Mouse (Mus musculus): ENCODE results near the gene Poc1a.

Gene Poc1a

DNA sequence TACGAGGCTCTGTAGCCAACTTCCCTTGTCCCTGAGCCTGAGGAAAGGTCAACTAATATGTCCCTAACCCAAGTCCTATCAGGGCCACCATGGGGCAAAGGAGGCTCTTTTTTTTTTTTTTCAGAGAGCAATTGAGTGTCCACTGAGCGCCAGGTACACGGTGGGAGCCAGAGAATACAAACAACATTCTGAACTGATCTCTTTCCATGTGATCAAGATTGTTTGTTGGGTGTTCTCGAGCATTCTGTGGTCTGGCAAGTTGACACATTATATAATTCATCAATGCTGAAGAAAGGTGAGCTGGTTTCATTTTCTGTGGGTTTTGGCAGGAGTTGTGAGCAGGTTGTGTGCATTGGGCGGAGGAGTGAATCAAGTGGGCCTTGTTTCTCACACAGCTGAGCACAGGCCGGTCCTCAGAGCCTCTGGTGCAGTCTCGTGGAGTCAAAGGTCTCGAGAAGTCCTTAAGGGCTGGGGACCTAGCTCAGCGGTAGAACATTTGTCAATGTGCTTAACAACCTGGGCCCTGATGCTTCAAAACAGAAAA lies 17.4 kb upstream of the Poc1a start:
- DNase-seq (ENCODE audit: extremely low read depth, insufficient read length, low spot score), result no peak

DNA sequence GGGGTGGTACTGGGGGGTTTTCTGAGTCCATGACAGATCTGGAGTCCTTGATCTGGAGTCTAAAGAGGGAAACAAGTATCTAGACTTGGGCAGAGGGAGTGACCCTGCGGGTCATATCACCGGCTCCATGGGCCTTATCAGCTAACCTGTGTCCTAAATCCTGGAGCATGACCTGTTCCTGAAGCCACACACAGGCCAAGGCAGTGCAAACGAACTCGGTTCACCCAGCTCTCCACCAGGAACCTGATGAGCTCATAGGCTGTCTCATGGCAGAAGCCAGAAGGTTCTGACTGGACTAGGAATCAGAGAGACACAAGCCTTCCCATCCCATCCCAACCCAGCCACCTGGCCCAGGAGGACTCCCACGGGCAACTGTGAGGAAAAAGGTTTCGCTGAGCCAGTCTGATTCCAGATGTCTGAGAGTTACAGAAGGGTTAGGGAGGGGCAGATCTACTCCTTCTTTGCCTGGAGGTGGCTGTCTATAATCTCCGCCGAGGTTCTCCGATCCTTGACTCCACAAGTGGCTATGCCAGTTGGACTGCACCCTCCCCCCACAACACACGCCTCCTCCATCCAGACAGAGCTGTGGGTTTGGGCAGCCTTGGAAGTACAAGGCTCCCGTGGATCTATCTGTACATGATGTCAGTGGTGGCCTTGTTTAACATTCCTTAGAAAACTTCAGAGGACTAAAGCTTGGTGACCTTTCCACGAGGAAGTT lies 15.3 kb upstream of the Poc1a start:
- no peak for DNase-seq (ENCODE audit: extremely low read depth, insufficient read length, low spot score)

DNA sequence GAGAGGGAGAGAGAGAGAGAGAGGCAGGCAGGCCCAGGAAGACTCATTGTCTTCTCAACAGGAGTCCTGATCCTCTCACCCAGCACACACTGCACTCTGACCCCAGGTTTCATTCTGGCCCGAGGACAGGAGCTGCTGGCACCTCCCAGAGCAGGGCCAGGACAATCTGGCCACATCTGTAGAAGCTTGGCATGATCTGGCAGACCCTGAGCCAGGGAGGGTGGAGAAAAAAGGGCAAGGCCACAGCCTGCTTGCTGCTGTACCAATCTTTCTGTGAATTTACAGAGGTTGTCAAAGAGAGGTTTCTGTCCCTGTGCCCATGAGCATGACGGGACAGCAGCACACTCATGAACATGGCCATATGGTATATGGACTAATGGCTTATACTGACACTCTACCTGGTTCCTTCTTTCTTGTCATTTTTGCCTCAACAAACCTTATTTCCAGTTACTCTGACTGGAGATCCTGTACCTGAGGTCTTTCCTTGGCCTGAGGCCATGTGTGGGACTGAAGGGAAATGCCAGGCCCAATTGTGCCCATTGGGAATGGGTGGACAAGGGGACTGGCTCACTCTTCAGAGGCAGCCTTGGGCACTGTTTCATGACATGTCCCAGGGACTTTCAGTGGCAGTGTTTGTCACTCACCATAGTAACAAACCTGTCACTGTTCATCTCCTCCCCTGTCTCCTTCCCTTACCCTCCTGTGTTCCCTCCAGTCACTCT lies 13.8 kb upstream of the Poc1a start:
- DNase-seq (ENCODE audit: extremely low read depth, insufficient read length, low spot score), result no peak

- no peak for DNase-seq (ENCODE audit: extremely low read depth, insufficient read length, low spot score)
Measured at GRCm38 (mm10) chr9:106268421-106268820, 12.4 kb upstream of the Poc1a start.

DNA sequence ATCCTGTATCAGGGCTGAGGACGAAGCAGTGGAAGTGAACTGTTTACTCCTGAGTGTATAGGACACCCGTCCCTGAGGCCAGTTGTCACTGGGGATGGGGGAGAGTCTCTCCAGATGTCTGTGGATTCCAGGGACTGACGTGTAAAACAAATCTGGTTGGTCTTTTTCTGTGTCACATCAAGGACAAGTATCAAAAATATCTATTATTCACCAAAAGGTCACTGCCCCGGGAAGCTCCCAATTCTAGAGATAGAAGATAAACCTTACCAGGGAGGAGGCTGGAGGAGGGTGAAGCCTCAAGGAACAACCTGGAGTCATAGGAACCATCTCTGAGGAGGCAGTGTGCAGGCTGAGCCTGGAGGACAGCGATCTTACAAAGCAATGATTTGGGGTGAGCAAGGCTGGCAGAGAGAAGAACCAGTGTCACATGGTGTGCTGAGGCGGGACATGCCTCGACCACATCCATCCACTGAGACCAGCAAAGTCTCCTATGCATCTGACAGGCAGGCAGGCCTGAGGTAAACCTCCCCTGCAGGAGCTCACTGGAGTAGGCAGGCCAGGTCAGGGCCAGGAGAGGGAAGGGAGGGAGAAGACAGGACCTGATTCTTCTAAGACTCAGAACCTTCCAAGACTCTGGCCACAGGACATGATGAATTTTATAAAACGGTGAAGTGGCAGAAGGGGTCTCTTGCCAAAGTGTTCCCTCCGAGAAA lies 11.6 kb upstream of the Poc1a start:
- no peak for DNase-seq (ENCODE audit: extremely low read depth, insufficient read length, low spot score)

DNA sequence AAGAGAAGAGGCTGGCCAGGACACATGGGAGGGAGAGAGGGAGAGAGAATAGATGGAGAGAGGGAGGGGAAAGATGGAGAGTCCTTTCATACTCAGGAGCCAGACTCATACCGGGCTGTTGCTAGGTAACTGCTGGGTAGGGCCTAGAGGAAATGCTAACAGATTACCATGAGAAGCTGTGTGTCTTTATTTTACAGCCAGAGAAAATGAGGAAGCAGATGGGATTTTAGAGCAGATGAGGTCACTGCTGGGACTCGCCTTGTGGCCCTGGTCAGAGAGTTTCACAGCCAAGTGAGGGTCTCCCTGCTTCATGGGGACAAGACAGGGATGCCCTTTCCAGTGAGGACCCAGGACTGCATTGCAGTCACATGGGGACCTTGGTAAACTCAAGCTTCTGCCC lies 11.0 kb upstream of the Poc1a start:
- DNase-seq (ENCODE audit: extremely low read depth, insufficient read length, low spot score), result no peak

DNA sequence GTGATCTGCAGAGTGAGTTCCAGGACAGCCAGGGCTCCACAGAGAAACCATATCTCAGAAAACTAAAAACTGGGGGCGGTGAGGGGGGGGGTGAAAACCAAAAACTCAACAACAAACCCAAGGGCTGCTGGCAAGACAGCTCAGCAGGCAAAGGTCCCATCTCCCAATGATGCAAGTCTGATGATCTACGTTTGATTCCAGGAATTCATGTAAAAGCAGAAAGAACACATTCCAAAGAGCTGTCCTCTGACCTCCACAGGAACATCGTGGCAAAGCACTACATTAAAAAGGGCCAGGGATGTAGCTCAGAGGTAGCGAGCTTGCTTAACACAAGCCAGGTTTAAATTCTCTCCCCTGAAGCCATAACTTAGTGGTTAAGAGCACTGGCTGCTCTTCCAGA lies 10.2 kb upstream of the Poc1a start:
- no peak for DNase-seq (ENCODE audit: extremely low read depth, insufficient read length, low spot score)

DNA sequence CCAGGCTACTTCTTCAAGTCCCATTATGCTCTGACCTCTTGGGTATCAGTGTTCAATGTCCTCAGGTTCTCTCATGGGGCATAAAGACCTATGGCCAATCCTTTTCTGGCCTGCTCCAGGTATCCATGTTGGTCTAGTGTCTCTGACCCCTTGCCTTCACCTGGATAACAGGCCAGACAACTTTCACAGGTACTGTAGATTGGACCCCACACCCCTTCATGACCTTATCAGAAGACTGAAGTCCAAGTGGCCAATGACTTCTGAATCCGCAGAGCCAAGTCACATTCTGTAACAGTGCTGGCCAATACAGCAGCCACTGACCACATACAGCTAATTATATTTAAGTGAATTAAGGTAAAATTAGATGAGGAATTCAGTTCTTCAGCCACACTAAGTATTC lies 8.6 kb upstream of the Poc1a start:
- no peak for DNase-seq (ENCODE audit: extremely low read depth, insufficient read length, low spot score)

DNA sequence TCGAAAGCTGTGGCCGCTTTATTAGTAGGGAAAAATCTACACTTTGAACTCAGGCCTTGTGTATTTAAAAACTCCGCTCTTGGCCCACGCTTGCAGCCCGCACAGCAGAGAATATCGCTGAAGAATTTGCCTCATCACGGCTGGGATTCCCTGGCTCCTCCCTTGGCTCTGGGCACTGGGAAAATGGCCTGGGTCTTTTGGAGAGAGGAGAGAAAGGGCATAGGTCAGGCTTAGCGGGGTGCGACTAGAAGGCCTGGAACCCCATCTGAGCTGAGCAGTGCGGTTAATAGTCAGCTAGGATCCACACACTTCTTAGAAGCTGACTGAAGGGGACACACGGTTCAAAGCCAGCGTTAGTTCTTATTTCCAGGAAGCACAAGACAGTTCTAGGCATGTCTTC lies 7.6 kb upstream of the Poc1a start:
- DNase-seq (ENCODE audit: extremely low read depth, insufficient read length, low spot score), result no peak

DNA sequence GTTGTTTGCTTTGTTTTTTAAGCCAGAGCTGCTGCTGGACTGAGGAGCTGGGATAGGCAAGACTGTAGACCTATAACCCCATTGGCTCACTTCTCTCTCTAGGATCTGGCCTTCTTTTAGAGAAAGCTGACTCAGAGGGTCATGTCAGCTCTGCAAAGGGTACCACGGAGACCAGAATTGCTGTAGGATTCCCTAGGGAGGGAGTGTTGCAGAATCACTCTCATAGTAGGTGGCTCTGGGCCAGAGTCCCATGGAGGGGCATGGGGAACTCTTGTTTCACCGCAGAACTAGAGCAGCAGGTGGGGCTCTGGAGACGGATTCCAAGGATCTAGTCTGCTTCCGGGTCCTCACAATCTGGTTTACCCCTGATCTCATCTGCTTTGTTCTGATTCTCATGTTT lies 7.1 kb upstream of the Poc1a start:
- no peak for DNase-seq (ENCODE audit: extremely low read depth, insufficient read length, low spot score)

- no peak for DNase-seq (ENCODE audit: extremely low read depth, insufficient read length, low spot score)
Measured at GRCm38 (mm10) chr9:106274652-106275180, 6.1 kb upstream of the Poc1a start.

- no peak for DNase-seq (ENCODE audit: extremely low read depth, insufficient read length, low spot score)
Measured at GRCm38 (mm10) chr9:106275806-106276205, 5.1 kb upstream of the Poc1a start.

- DNase-seq (ENCODE audit: extremely low read depth, insufficient read length, low spot score), result no peak
Measured at GRCm38 (mm10) chr9:106280386-106280785, 475 bp upstream of the Poc1a start.

- no peak for DNase-seq (ENCODE audit: extremely low read depth, insufficient read length, low spot score)
Measured at GRCm38 (mm10) chr9:106282024-106282423, 1.2 kb downstream of the Poc1a start.

DNA sequence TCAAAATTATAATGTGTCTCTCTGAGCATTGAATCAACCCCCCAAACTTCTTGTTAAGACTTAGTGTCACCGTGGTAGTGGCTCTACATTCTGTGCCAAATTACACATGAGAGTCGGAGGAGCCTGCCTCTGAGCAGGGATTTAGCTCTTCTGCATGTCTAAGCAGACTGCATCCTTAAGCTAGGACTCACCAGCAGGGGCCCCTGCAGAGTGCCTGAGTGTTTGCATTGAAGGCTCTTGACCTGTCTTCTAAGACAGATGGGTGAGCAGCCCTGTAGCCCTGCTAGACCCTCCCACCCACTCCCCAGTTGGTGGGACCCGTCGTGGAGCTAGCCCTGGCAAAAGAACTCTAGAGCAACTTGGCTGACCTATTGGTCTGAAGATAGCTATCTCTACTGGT lies 6.3 kb downstream of the Poc1a start:
- no peak for DNase-seq (ENCODE audit: extremely low read depth, insufficient read length, low spot score)

GRCm38 (mm10) chr9:106288864-106289263 lies 8.0 kb downstream of the Poc1a start:
- peak; percentile 30 for DNase-seq (ENCODE audit: extremely low read depth, insufficient read length, low spot score)

DNA sequence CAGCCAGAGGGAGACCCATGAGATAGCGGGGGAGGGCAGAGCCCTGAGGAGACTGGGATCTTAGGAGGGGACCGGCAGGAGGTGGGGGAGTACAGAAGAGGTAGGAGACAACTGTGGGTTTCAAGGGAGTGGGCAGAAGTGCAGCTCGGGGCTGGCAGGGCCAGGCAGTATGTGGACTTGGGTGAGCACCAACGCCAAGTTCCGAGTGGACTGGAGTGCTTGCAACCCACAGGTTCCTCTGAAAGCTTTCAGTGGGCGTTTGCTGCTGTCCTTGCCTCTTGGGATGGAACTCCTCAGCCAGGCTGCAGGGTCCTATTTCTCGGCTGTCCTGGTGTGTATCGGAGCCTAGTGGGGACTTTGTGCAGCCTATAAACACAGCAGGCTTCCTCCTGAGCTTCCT lies 9.0 kb downstream of the Poc1a start:
- DNase-seq (ENCODE audit: extremely low read depth, insufficient read length, low spot score), result no peak

GRCm38 (mm10) chr9:106290636-106291122 lies 9.8 kb downstream of the Poc1a start:
- DNase-seq (ENCODE audit: extremely low read depth, insufficient read length, low spot score), result no peak

DNA sequence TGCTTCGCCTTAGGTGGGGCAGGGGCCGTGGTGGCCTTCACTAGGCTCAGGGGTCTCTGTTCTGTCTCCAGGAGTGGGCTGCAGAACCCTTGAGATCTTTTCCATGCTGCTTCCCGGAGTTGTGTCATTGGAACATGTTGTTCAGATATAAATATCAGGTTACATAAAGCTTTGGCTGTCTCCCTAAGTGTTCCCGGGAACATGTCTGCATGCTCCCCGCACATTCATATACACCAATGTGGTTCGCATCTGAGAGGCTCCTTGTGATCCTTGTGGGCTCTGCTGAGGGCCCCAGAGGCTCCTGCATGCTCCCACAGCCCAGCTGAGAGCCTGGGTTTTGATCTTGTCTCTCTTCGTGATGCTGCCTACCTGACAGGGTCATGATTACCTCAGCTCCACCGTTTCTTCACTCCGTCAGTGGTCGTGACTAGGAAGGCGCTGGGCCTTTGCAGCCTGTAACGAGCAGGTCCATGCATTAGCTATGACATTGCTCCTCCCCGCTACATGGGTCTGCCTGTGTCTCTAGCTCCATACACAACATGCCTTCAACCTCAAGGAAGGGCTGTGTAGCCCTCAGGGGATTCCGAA lies 12.8 kb downstream of the Poc1a start:
- no peak for DNase-seq (ENCODE audit: extremely low read depth, insufficient read length, low spot score)

- no peak for DNase-seq (ENCODE audit: extremely low read depth, insufficient read length, low spot score)
Measured at GRCm38 (mm10) chr9:106296637-106297174, 15.8 kb downstream of the Poc1a start.
